Mouse (Mus musculus): ENCODE measurements around the gene Kank3.

DNA sequence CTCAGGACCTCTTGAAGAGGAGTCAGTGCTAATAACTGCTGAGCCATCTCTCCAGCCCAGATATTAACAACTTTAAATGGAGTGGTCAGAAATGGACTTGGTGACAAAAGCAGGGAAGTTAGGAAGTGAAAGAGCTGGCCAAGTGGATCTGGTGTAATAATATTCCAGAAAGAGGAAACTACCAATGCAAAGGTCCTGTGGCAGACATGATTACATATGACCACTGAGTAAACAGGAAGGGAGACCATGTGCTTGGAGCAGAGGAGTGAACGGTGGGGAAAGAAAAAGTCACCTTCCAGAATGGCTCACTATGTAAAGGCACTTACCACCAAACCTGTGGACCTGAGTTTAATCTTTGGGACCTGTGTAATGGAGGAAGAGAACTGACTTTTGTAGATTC, 11.0 kb upstream of the Kank3 start:
- TF ChIP-seq CTCF (conservative IDR thresholded peaks at IDR 0.05; ENCODE audit: low read length) (no peak), NANOG (IDR thresholded peaks at IDR 0.05; ENCODE audit: borderline replicate concordance, low read length) (no peak), POU5F1 (IDR thresholded peaks at IDR 0.05; ENCODE audit: borderline replicate concordance, low read length) (no peak)

Measured in E14TG2a.4 (cell line).